Mouse (Mus musculus): ENCODE results near the gene Pyurf. TPM values are rescaled to one million over a fixed set of nuclear protein-coding genes. Genes with fewer than 3 reads are reported as not detected.

Gene Pyurf
- polyA plus RNA-seq (2021; fragmentation: Nextera tagmentation) = 11.2 and 12.1 TPM in 2 replicates
- long read RNA-seq, experiment 1, transcript Pyurf-201 (2 exons, 3,573 nt) = major isoform, 35 of 35 reads
- long read RNA-seq, experiment 1, partial matches to known transcripts = 0 of 35 reads
- long read RNA-seq, experiment 1, other reads (novel, unspliced or antisense) = 0 of 35 reads
- long read RNA-seq, experiment 2, transcript Pyurf-201 (2 exons, 3,573 nt) = major isoform, 67 of 67 reads
- long read RNA-seq, experiment 2, partial matches to known transcripts = 0 of 67 reads
- long read RNA-seq, experiment 2, other reads (novel, unspliced or antisense) = 0 of 67 reads

DNA sequence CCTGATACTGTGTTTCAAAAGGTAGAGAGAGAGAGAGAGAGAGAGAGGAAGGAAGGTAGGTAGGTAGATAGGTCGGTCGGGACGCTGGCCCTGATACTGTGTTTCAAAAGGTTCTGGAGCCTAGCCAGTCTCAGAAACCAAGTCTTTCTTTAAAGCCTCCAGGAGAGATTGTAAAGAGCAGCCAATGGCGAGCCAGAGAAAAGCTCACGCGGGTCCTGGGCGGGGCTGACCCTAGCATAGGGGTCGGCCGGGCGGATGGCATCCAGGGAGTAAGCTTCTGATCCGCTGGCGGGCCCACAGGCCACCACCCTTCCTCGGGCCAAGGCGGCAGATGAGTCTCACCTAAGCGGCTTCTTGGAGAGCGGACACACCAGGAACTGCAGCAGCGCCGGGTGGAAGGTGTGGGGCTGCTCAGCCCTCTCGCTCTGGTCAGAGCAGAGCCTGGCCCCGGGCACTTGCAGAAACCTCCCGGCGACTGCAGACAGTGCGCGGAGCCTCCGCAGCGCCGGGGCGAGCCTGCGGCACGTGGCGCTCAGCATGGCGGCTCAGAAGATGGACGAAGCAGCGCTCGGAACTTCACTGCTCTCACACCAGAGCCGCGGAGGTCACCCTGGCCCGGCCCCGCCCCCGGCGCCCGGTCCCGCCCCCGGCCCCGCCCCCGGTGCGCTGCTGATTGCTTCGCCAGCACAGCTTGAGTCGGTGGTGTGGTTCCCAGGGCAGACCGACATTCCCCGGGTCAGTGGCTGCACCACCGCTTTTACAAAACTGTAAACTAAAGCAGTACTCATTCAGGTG lies at the start of gene Pyurf:
Gene Pyurf (minus strand): TSS at position 612 of the 795 bp plus-strand sequence.

DNA sequence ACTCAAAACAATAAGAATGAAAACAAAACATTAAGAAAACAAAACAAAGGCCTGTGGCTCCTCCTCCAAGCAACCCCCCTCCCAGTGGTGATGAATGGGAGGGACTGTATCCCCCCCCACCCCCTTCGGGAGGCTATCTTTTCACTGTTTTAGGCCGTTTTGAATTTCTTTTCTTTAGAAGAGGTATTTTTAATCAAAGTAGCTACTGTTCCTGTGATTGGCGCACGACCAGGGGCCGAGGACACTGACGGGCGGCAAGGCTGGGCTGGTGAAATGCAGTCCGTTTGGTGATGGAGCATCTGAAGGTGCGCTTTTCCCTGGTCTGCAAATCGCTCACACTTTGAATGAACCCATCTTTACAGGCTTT lies 10.5 kb upstream of the Pyurf start, which contains the start of gene Lancl2:
Gene Lancl2 (plus strand): TSS at position 165 of the 367 bp plus-strand sequence.

Other genes with a start within 250 kb of the Pyurf start
- 14.0 and 19.4 TPM in 2 replicates for gene Ppm1k, start 156.6 kb downstream of the Pyurf start, polyA plus RNA-seq (2021; fragmentation: Nextera tagmentation)
- 1.3 and 1.7 TPM in 2 replicates for gene Herc6, start 111.1 kb downstream of the Pyurf start, polyA plus RNA-seq (2021; fragmentation: Nextera tagmentation)
- 34.1 and 34.4 TPM in 2 replicates for gene Lancl2, start 10.5 kb upstream of the Pyurf start, polyA plus RNA-seq (2021; fragmentation: Nextera tagmentation)
- gene Vopp1, start 133.1 kb upstream of the Pyurf start, polyA plus RNA-seq (2021; fragmentation: Nextera tagmentation) = 34.6 and 37.1 TPM in 2 replicates
- not detected in 2 replicates for gene Vmn1r21, start 158.3 kb upstream of the Pyurf start, polyA plus RNA-seq (2021; fragmentation: Nextera tagmentation)
- gene Vmn1r22, start 215.9 kb upstream of the Pyurf start, polyA plus RNA-seq (2021; fragmentation: Nextera tagmentation) = not detected in 2 replicates
- gene Vmn1r23, start 234.8 kb upstream of the Pyurf start, polyA plus RNA-seq (2021; fragmentation: Nextera tagmentation) = not detected in 2 replicates

Data from layer of hippocampus, adult 6 months (tissue).